Mouse (Mus musculus): Measurements from ENCODE around the gene Gdap1l1. TPM values are rescaled to one million over a fixed set of nuclear protein-coding genes. Genes with fewer than 3 reads are reported as not detected.

Gene Gdap1l1
- under 1 TPM; 0.18 to 0.75 TPM for polyA plus RNA-seq (2017; shearing (Covaris generic))

GRCm38 (mm10) chr2:163438246-163438618 lies at the start of gene Gdap1l1:
Gene Gdap1l1 (plus strand): TSS chr2:163438476.

GRCm38 (mm10) chr2:163397905-163398304 lies 40.4 kb upstream of the Gdap1l1 start, which contains the start of gene Jph2:
Gene Jph2 (minus strand): TSS chr2:163397993.

GRCm38 (mm10) chr2:163424597-163424996 lies 13.7 kb upstream of the Gdap1l1 start, which contains the start of gene Oser1:
Gene Oser1 (minus strand): TSS chr2:163424697.

GRCm38 (mm10) chr2:163472466-163472851 lies 34.2 kb downstream of the Gdap1l1 start, which contains the start of gene Fitm2:
Gene Fitm2 (minus strand): TSS chr2:163472629.

GRCm38 (mm10) chr2:163492018-163492417 lies 53.7 kb downstream of the Gdap1l1 start, which contains the start of gene R3hdml:
Gene R3hdml (plus strand): TSS chr2:163492318.

Other genes with a start within 250 kb of the Gdap1l1 start
- 10 to 100 TPM in 1 of 2 experiments, 1 to 10 TPM in 1; 2.6 to 47.8 TPM for gene Tox2, start 235.4 kb upstream of the Gdap1l1 start, polyA plus RNA-seq (2017; shearing (Covaris generic))
- not detected for gene Jph2, start 40.5 kb upstream of the Gdap1l1 start, polyA plus RNA-seq (2017; shearing (Covaris generic))
- 100 to 1,000 TPM in 1 of 2 experiments, 10 to 100 TPM in 1; 80.9 to 105 TPM for gene Oser1, start 13.8 kb upstream of the Gdap1l1 start, polyA plus RNA-seq (2017; shearing (Covaris generic))
- 1 to 10 TPM; 3.4 to 4.6 TPM for gene Fitm2, start 34.2 kb downstream of the Gdap1l1 start, polyA plus RNA-seq (2017; shearing (Covaris generic))
- gene R3hdml, start 53.8 kb downstream of the Gdap1l1 start, polyA plus RNA-seq (2017; shearing (Covaris generic)): under 1 TPM in 1 of 2 experiments, not detected in 1; 0.69 TPM
- 1 to 10 TPM in 1 of 2 experiments, not detected in 1; 1.0 TPM for gene Hnf4a, start 68.3 kb downstream of the Gdap1l1 start, polyA plus RNA-seq (2017; shearing (Covaris generic))
- 10 to 100 TPM; 61.9 to 65.8 TPM for gene Ttpal, start 163.8 kb downstream of the Gdap1l1 start, polyA plus RNA-seq (2017; shearing (Covaris generic))
- gene Serinc3, start 206.7 kb downstream of the Gdap1l1 start, polyA plus RNA-seq (2017; shearing (Covaris generic)): 100 to 1,000 TPM; 631 to 799 TPM
- 10 to 100 TPM in 1 of 2 experiments, 1 to 10 TPM in 1; 5.7 to 14.0 TPM for gene Pkig, start 219.9 kb downstream of the Gdap1l1 start, polyA plus RNA-seq (2017; shearing (Covaris generic))

Measured in inflammation-experienced regulatory T-cells (primary cell).